Mouse (Mus musculus) embryonic facial prominence, embryonic 12.5 days (tissue): ENCODE measurements around the gene Catsper4. TPM values are rescaled to one million over a fixed set of nuclear protein-coding genes. Genes with fewer than 3 reads are reported as not detected.
A peak's percentile ranks its signal among the peaks of the same experiment; 100 is the strongest.

Experiments
- ATAC-seq: fragments of 200-750 bp; cut with Nextera tagmentation; 2 replicates; pipeline ENCODE4 v1.8.0; 2017; ENCODE audit not compliant: insufficient number of reproducible peaks, insufficient read depth, low FRiP score, low TSS enrichment
- H3K27ac ChIP-seq: fragments of 300-500 bp; sonication (generic); 2 replicates; pipeline ENCODE4 v1.5.1; 2016; ENCODE audit warnings: mild to moderate bottlenecking
- H3K27me3 ChIP-seq: fragments of 300-500 bp; sonication (generic); 2 replicates; pipeline ENCODE4 v1.6.1; 2016; ENCODE audit warnings: mild to moderate bottlenecking, moderate library complexity
- H3K36me3 ChIP-seq: fragments of 300-500 bp; sonication (generic); 2 replicates; pipeline ENCODE4 v1.6.1; 2016; ENCODE audit warnings: mild to moderate bottlenecking
- H3K4me1 ChIP-seq: fragments of 300-500 bp; sonication (generic); 2 replicates; pipeline ENCODE4 v1.6.1; 2016
- H3K4me2 ChIP-seq: fragments of 300-500 bp; sonication (generic); replicated peaks from 2 replicates; pipeline ENCODE4 v1.6.1; 2016; ENCODE audit warnings: mild to moderate bottlenecking, moderate library complexity
- H3K4me3 ChIP-seq: fragments of 300-500 bp; sonication (generic); 2 replicates; pipeline ENCODE4 v1.5.1; 2016; ENCODE audit warnings: mild to moderate bottlenecking
- H3K9ac ChIP-seq: fragments of 300-500 bp; sonication (generic); 2 replicates; pipeline ENCODE4 v1.6.1; 2016; ENCODE audit warnings: mild to moderate bottlenecking, moderate library complexity
- H3K9me3 ChIP-seq: fragments of 300-500 bp; sonication (generic); 2 replicates; pipeline ENCODE4 v1.6.1; 2016; ENCODE audit warnings: mild to moderate bottlenecking, moderate library complexity
- WGBS: fragments of 180-500 bp; shearing (Covaris S2); methylation state at CpG from one replicate; pipeline ENCODE4 v1.1.7; 2016; 5-methylcytosine and 5-hydroxymethylcytosine counted together
- polyA plus RNA-seq: library from polyadenylated mRNA; unstranded; fragments of >200 nt; fragmentation: Nextera tagmentation; extraction: Ambion mirVana; gene quantifications from 2 replicates; pipeline ENCODE4 v1.2.1, GENCODE M21; 2016

Gene Catsper4
- polyA plus RNA-seq, 1 experiment from 2014 or later = not detected

DNA sequence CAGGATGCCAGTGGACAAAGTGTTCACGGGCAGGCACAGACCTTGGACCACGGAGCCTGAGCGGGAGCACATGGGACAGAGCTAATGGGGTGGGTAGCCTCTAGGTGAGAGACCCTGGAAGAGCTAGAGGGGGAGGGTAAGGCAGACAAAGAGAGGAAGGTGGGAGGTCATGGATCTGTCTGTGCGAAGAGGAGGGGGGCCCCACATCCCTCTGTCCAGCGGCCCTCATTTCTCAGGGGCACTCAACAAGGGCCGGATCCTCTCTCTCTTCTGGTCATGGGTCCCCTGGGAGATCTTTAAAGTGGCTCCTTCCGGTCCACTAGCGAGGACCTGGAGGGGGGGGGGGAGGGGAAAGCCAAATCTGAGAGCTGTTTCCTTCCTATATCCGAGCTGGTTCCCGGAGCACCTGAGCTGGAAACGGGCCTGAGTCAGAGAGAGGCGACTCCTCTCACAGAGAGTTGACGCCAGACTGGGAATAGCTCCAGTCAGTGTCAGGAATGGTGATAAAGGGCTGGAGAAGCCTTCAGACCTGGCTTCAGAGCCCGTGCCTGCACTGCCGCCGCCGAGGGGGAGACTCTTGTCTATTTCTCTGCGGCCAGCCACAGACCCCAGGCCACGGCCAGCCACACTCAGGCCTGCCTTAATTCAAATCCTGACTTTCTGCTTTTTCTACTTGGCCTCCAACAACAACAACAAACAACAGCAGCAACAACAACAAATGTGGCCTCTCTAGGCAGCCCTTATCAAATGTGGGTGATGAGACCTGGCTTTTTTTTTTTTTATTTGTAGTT, 29.4 kb upstream of the Catsper4 start:
- Histone ChIP-seq H3K4me1 (peaks cover 45% of the 10 kb centered on the region), H3K27ac (no peak overlapping the region), H3K9ac (no peak overlapping the region), H3K36me3 (no peaks in the 10 kb centered on the region), H3K4me3 (no peak overlapping the region), H3K27me3 (peaks cover 37% of the 10 kb centered on the region), H3K9me3 (no peaks in the 10 kb centered on the region), H3K4me2 (0 out of 2 replicates have a peak overlapping the region, but pooled peaks have one; percentile 9)
- WGBS = 9% methylated on average over 19 of the region's 19 CpGs
- no peak for ATAC-seq

DNA sequence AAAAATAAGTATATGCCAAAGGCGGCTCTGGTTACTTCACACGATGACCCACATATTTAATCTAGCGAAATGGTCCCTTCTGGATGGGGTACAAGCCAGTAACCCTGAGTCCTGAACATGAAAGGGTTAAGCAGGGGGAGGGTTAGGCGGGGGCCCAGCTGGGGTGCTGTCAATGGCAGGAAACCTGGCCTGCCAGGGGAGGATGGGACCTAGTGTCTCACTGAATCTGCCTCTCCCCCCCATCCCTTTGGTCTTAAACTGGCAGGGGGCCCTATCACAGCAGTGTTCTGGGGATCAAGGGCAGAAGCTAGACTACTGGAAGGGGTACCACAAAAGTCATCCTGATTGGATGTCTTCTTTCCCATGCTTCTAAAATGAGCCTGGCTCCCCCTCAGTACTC, 28.7 kb upstream of the Catsper4 start:
- Histone ChIP-seq H3K27me3 (peaks cover 45% of the 10 kb centered on the region), H3K27ac (no peak overlapping the region), H3K4me3 (no peak overlapping the region), H3K9me3 (no peaks in the 10 kb centered on the region), H3K4me1 (peaks cover 52% of the 10 kb centered on the region), H3K4me2 (no peak overlapping the region), H3K36me3 (no peaks in the 10 kb centered on the region), H3K9ac (0 out of 2 replicates have a peak overlapping the region, but pooled peaks have one; percentile 15)
- WGBS = 25% methylated on average over 4 of the region's 4 CpGs
- no peak for ATAC-seq

DNA sequence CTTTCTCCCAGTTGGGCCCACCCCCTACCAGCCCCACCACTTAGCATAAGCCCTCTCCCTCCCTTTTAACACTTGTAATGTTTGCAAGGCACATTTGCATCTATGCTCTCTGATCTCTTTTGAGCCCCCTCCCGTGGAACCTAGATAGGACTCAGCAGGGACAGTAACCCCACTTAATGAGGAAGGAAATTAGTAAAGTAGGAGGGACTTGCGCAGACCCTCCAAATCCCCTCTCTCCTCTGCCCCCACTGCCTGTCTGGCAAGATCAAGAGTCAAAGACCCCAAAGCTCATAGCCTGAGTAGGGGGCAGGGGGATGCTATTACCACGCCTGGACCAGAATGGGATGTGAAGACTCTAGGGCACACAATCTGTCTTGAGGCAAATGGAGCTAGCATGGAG, 27.7 kb upstream of the Catsper4 start:
- H3K4me2 ChIP-seq = no peak overlapping the region
- peaks cover 55% of the 10 kb centered on the region for H3K27me3 ChIP-seq
- no peaks in the 10 kb centered on the region for H3K9me3 ChIP-seq
- no peaks in the 10 kb centered on the region for H3K36me3 ChIP-seq
- no peak overlapping the region for H3K4me3 ChIP-seq
- H3K9ac ChIP-seq = no peak overlapping the region
- ATAC-seq = no peak
- 30% methylated on average over 3 of the region's 3 CpGs for WGBS
- peaks cover 61% of the 10 kb centered on the region for H3K4me1 ChIP-seq
- H3K27ac ChIP-seq = no peak overlapping the region

DNA sequence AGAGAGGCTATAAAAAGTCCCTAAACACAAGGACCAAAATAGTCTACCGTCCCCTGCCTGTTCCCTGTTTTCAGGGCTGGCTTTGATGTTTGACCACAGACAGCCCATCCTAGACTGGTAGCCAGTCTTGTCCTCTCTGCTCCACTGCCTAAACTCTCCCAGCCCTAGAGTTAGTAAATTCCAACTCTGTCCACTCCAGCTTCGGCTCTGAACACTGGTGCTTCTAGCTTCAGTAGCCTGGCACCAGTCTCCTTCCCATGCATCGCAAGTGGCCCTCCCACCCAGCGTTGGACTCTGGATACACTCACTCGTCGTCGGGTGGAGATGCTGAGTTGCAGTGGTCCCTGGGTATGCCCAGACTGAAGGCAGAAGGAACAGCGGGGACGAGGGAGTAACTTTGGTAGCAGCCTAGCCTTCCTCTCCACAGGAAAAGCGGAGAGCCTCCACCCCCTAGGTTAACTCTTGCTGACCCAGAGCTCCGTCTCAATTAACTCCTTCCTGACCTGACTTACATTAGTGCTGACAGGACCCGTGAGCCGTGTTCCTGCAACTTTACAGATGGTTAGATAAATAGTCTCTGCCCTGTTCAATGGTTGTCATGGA, 26.6 kb upstream of the Catsper4 start, which contains the start of gene Grrp1:
TSS of gene Grrp1 (minus strand) at position 385 of the 603 bp plus-strand sequence.
- Histone ChIP-seq H3K27ac (no peak within 1 kb of the TSS; the same call in 1 of the 2 replicates), H3K4me1 (peaks cover 62% of the 10 kb centered on the region)
- 2% methylated on average over 13 of the region's 13 CpGs for WGBS

DNA sequence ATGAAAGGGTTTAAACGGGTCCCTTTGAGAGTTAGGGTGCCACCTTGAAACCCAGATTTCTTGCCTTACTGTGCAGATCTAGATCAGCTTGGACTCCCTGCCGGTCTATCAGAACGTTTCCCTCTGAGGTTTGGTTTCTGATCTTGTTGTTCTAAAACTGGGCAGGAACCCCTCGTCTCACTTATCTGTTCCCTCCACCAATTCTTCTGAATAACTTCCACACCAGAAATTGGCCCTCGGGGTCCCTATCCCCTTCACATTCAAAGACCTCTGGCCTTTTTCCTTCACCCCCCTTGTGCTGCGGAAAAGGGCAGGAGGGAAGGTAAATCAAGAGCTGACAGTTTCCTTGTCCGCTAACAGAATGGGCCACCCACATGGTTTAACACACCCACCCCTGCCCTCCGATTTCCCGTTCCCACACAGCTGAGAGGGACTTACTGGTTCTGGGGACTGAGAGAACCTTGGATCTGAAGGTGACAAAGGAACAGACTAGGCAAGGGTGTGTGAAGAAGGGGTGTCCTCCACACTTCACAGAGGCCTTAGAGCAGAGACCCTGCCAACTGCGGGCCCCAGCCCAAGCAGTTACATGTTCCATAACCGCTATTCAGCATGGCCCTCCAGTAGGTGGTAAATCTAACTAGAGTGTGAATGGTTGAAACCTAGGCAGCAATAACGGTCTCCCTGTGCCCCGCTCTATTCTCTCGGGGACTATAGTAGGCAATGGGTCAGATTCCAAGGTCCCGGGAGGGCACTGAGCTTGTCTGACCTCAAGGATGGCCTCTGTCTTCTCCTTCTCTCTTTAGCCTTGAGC, 25.9 kb upstream of the Catsper4 start:
- no peaks in the 10 kb centered on the region for H3K9me3 ChIP-seq
- H3K4me3 ChIP-seq = peak overlapping the region; percentile 34
- 6% methylated on average over 15 of the region's 15 CpGs for WGBS
- H3K4me2 ChIP-seq = peak overlapping the region; percentile 89
- peak overlapping the region; percentile 31; the same call in 1 of the 2 replicates for H3K9ac ChIP-seq
- H3K4me1 ChIP-seq = peaks cover 62% of the 10 kb centered on the region
- H3K27me3 ChIP-seq = peaks cover 72% of the 10 kb centered on the region
- ATAC-seq = no peak
- H3K27ac ChIP-seq = no peak overlapping the region
- no peaks in the 10 kb centered on the region for H3K36me3 ChIP-seq

More for the DNA sequence above, 26.6 kb upstream of the Catsper4 start, which contains the start of gene Grrp1:
- Histone ChIP-seq H3K4me3 (peak within 1 kb of the TSS; percentile 34), H3K9me3 (no peaks in the 10 kb centered on the region), H3K9ac (peak within 1 kb of the TSS; percentile 31; the same call in 1 of the 2 replicates), H3K27me3 (peaks cover 65% of the 10 kb centered on the region), H3K36me3 (no peaks in the 10 kb centered on the region), H3K4me2 (peak within 1 kb of the TSS; percentile 89)
- ATAC-seq = no peak

DNA sequence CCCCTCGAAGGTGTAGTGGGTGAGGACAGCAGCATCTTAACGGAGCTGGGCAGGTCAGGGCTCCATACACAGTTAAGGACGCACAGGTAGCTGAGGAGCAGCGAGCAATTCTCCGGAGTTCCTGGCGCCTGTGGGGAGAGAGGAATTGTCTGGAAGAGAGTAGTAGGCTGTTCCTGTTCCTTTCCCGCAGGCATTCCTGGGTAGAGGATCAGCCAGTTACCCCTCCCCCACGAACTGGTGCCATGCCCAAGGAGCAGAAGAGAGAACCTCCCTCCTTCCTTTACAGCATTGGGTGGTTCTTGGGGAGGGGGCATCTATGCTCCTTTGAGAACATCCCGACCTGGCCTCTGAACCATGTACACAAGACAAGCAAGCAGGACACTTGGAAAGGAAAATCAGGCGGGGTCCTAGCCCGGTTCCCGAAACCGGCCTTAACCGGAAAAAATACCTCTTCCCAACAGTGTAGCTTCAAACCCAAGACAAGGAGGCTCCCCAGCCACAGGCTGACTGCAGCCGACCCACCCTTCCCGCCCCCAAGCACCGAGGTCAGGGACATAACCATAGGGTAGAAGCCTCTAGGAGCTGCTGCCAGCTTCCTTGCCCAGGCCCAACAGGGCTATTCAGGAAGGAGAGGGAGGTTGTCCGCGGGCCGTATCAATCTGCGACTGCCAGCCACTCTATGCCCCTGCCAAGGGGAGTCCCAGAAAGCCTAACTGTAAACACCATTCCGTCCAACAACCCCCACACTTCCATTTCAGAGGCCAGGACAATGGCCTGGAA, 25.1 kb upstream of the Catsper4 start:
- H3K27ac ChIP-seq = no peak overlapping the region
- no peak for ATAC-seq
- H3K27me3 ChIP-seq = peaks cover 80% of the 10 kb centered on the region
- 5% methylated on average over 22 of the region's 22 CpGs for WGBS
- no peaks in the 10 kb centered on the region for H3K9me3 ChIP-seq
- peak overlapping the region; percentile 89 for H3K4me2 ChIP-seq
- no peaks in the 10 kb centered on the region for H3K36me3 ChIP-seq
- H3K9ac ChIP-seq = peak overlapping the region; percentile 60
- peak overlapping the region; percentile 50 for H3K4me3 ChIP-seq
- peaks cover 56% of the 10 kb centered on the region for H3K4me1 ChIP-seq

DNA sequence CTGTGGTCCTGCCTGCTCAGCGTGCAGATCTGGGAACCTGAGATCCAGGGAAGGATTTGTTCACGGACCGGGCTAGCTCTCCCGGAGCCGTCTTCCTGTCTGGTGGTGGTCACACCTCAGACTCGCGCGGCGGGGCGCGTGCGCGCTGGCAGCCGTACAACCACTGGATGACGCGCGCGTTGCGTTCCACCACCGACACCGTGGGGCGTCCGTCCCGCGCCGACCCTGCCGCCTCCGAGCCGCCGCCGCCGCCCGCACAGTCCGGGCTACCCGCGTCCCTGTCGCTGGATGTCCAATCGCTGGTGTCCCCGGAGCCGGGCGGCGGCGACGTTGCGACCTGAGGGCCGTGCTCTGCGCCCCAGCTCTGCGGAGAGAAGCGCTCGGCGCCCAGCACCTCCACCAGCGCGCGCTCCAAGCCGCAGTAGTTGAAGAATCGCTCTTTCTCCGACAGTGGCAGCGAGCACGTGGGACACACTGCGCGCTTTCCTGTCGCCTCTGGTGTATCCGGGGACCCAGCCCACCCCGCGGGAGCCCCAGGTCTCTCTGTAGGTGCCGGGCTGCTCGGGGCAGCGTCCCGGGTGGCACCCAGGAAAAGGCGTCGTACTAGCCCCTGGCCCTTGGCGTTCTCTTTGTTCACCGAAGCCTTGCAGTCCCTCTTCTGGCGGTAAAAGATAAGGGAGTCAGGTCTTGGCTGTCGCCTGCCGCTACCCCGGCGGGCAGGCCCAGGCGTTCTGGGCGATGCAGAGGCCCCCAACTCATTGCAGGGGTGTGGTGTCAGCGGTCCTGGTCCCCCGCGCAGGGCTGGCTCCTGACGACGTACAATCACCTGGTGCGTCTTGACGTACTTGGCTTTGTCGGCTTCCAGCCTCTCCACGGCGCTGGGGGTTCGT, 24.3 kb upstream of the Catsper4 start:
- WGBS = 1% methylated on average over 88 of the region's 91 CpGs
- no peak for ATAC-seq
- peaks cover 51% of the 10 kb centered on the region for H3K4me1 ChIP-seq
- no peaks in the 10 kb centered on the region for H3K36me3 ChIP-seq
- peak overlapping the region; percentile 60 for H3K9ac ChIP-seq
- no peaks in the 10 kb centered on the region for H3K9me3 ChIP-seq
- peaks cover 88% of the 10 kb centered on the region for H3K27me3 ChIP-seq
- H3K27ac ChIP-seq = no peak overlapping the region
- peak overlapping the region; percentile 50 for H3K4me3 ChIP-seq
- peak overlapping the region; percentile 89 for H3K4me2 ChIP-seq

DNA sequence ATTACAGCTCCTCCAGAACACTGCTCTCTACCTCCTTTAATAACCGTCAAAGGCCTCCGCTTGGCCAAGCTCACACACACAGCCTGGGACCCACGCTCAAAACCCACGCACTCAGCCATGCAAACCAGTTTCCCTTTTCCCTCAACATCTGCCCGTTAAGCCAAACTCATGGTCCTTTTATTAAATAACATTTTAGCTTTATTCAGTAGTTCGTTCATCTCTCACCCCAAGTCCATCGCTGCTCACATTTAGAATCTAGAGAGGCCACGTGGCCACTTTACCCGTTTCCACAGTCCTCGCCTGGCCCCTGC, 23.7 kb upstream of the Catsper4 start:
- WGBS = 15% methylated on average over 10 of the region's 10 CpGs
- Histone ChIP-seq H3K9ac (peak overlapping the region; percentile 60), H3K36me3 (no peaks in the 10 kb centered on the region), H3K4me2 (peak overlapping the region; percentile 89), H3K27me3 (peaks cover 92% of the 10 kb centered on the region), H3K9me3 (no peaks in the 10 kb centered on the region), H3K4me1 (peaks cover 50% of the 10 kb centered on the region), H3K4me3 (peak overlapping the region; percentile 50), H3K27ac (no peak overlapping the region)
- ATAC-seq = no peak

DNA sequence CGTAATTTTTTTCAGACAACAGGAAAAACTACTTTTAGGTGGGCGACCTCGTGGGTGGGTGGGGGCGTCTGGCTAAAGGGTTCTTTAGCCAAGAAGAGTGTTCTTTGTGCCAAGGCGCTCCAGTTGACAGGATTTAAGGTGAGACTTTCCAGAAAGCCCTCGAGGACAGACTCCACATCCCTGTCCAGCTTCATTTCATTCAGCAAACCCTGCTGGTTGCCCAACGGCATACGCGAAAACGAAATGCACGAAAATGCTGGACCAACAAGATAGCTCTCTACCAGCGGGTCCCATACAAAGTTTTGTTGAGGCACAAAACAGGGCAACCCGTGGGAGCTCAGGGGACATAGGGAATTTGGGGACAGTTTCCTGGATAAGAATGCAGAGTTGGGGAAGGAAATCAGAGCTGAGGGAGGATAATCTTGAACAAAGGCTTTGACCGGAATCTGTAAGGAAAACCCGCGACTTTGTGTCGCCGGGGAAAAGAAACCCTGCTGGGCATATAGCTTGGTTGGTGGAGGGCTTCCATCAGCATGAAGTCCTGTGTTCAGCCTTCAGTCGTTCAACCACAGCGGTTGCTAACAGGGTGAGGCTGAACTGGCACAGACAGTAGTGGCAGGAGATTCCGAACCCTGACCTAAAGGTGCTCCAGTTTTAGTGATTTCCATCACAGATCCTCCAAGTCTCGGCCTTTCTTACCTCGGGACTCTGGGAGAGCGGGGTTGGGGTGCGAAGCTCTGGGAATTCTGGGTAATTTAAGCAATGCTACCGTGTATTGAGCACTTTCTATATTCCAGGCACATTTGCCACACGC, 23.1 kb upstream of the Catsper4 start:
- peaks cover 89% of the 10 kb centered on the region for H3K27me3 ChIP-seq
- no peaks in the 10 kb centered on the region for H3K9me3 ChIP-seq
- no peak for ATAC-seq
- H3K4me2 ChIP-seq = peak overlapping the region; percentile 89
- 6% methylated on average over 27 of the region's 27 CpGs for WGBS
- no peak overlapping the region for H3K27ac ChIP-seq
- peak overlapping the region; percentile 48 for H3K9ac ChIP-seq
- peak overlapping the region; percentile 50 for H3K4me3 ChIP-seq
- peaks cover 49% of the 10 kb centered on the region for H3K4me1 ChIP-seq
- H3K36me3 ChIP-seq = no peaks in the 10 kb centered on the region

DNA sequence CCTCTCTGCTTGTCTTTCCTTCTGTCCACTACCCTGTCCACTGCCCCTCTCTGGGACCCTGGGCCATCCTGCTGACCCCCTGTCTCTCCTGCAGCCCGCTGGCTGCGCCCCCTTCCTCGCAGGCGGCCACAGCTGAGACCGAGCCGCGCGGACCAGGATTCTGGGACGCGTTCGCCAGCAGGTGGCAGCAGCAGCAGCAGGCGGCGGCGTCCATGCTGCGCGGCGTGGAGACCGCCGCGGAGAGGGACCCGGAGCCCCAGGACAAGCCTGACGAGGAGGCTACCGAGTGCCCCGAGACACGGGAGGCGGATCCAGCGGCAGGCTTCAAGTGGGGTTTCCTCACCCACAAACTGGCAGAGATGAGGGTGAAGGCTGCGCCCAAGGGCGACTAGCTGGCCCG, 22.5 kb upstream of the Catsper4 start:
- ATAC-seq = peak; percentile 23; the same call in 1 of the 2 replicates
- Histone ChIP-seq H3K27me3 (peaks cover 85% of the 10 kb centered on the region), H3K4me1 (peaks cover 53% of the 10 kb centered on the region), H3K9ac (peak overlapping the region; percentile 48), H3K4me2 (peak overlapping the region; percentile 89), H3K36me3 (no peaks in the 10 kb centered on the region), H3K27ac (no peak overlapping the region), H3K9me3 (no peaks in the 10 kb centered on the region), H3K4me3 (peak overlapping the region; percentile 50)
- whole genome bisulfite sequencing = 2% methylated on average over 30 of the region's 30 CpGs
